Mouse (Mus musculus) adrenal gland, adult (tissue): ENCODE measurements around the gene Crcp.

Source experiments
- DNase-seq, 2 experiments: peaks; one replicate each; pipeline ENCODE4 v3.0.0; 2022 to 2023; ENCODE audit warnings: low spot score in 1 of 2; ENCODE audit not compliant: inconsistent age in 2 of 2

Gene Crcp

GRCm38 (mm10) chr5:130052955-130053354 is 23.9 kb downstream of the Crcp start:
- DNase-seq, result no peak

- no peak for DNase-seq
Observed at GRCm38 (mm10) chr5:130055688-130056087, 26.6 kb downstream of the Crcp start.

GRCm38 (mm10) chr5:130056303-130056702 is 27.2 kb downstream of the Crcp start:
- DNase-seq, result no peak

- DNase-seq, result peak; percentile 65 to 77
Observed at GRCm38 (mm10) chr5:130059413-130060328, 30.6 kb downstream of the Crcp start.

- DNase-seq, result no peak
Observed at GRCm38 (mm10) chr5:130060329-130060665, 31.2 kb downstream of the Crcp start.

- DNase-seq, result peak in 1 of 2 experiments; percentile 28
Observed at GRCm38 (mm10) chr5:130062096-130062495, 33.0 kb downstream of the Crcp start.

GRCm38 (mm10) chr5:130063760-130064159 is 34.7 kb downstream of the Crcp start:
- DNase-seq, result no peak

GRCm38 (mm10) chr5:130065579-130065978 is 36.5 kb downstream of the Crcp start:
- no peak for DNase-seq

- DNase-seq, result no peak
Observed at GRCm38 (mm10) chr5:130067841-130068264, 38.8 kb downstream of the Crcp start.

GRCm38 (mm10) chr5:130073026-130073425 is 43.9 kb downstream of the Crcp start, which contains the start of gene Tpst1:
Tpst1 (plus strand) TSS chr5:130073326.
- no peak for DNase-seq

- DNase-seq, result no peak
Observed at GRCm38 (mm10) chr5:130074491-130074890, 45.4 kb downstream of the Crcp start.

GRCm38 (mm10) chr5:130076396-130076795 is 47.3 kb downstream of the Crcp start:
- peak in 1 of 2 experiments; percentile 45 for DNase-seq

- DNase-seq, result peak; percentile 54 to 84
Observed at GRCm38 (mm10) chr5:130078096-130078833, 49.2 kb downstream of the Crcp start.

- DNase-seq, result no peak
Observed at GRCm38 (mm10) chr5:130078834-130079156, 49.7 kb downstream of the Crcp start.

GRCm38 (mm10) chr5:130079202-130080050 is 50.3 kb downstream of the Crcp start:
- peak; percentile 96 to 99 for DNase-seq

GRCm38 (mm10) chr5:130080051-130080681 is 51.1 kb downstream of the Crcp start:
- peak in 1 of 2 experiments; percentile 41 for DNase-seq

GRCm38 (mm10) chr5:130081181-130081881 is 52.2 kb downstream of the Crcp start:
- peak in 1 of 2 experiments; percentile 55 for DNase-seq

GRCm38 (mm10) chr5:130082431-130082830 is 53.3 kb downstream of the Crcp start:
- peak; percentile 43 to 67 for DNase-seq

GRCm38 (mm10) chr5:130084271-130084670 is 55.2 kb downstream of the Crcp start:
- no peak for DNase-seq

GRCm38 (mm10) chr5:130088008-130088407 is 58.9 kb downstream of the Crcp start:
- DNase-seq, result no peak
